Mouse (Mus musculus): ENCODE measurements around the gene Sept5. TPM values are rescaled to one million over a fixed set of nuclear protein-coding genes. Genes with fewer than 3 reads are reported as not detected.

The Sept5 gene
- polyA plus RNA-seq, 1 experiment from 2014 or later: 29.3 TPM

GRCm38 (mm10) chr16:18611752-18612151 is 18.0 kb downstream of the Sept5 start:
- WGBS: 43% methylated on average over 13 of the region's 13 CpGs
- peaks cover 12% of the 10 kb centered on the region; the same call in 1 of the 2 replicates for H3K4me1 ChIP-seq (replicated peaks; ENCODE audit: control insufficient read depth, insufficient read depth, low read length)
- no peak overlapping the region for H3K9ac ChIP-seq (ENCODE audit: low read length)
- H3K4me3 ChIP-seq (ENCODE audit: low read depth, low read length): no peak overlapping the region
- no peaks in the 10 kb centered on the region for H3K36me3 ChIP-seq (ENCODE audit: control insufficient read depth, insufficient read depth, low read length)
- no peak overlapping the region for H3K4me2 ChIP-seq (ENCODE audit: low read length)
- H3K9me3 ChIP-seq (ENCODE audit: control insufficient read depth, low read length): no peaks in the 10 kb centered on the region
- ATAC-seq (replicated peaks; ENCODE audit: low FRiP score, low TSS enrichment, low read depth) (no peak), DNase-seq (ENCODE audit: low spot score) (no peak)
- H3K27ac ChIP-seq (ENCODE audit: low read depth): no peak overlapping the region
- peaks cover 11% of the 10 kb centered on the region; the same call in 1 of the 2 replicates for H3K27me3 ChIP-seq (replicated peaks; ENCODE audit: control insufficient read depth, insufficient read depth, low read length)

GRCm38 (mm10) chr16:18609099-18609498 is 20.7 kb downstream of the Sept5 start:
- peaks cover 11% of the 10 kb centered on the region; the same call in 1 of the 2 replicates for H3K27me3 ChIP-seq (replicated peaks; ENCODE audit: control insufficient read depth, insufficient read depth, low read length)
- DNase-seq (ENCODE audit: low spot score) (no peak), ATAC-seq (replicated peaks; ENCODE audit: low FRiP score, low TSS enrichment, low read depth) (no peak)
- peaks cover 12% of the 10 kb centered on the region; the same call in 1 of the 2 replicates for H3K4me1 ChIP-seq (replicated peaks; ENCODE audit: control insufficient read depth, insufficient read depth, low read length)
- H3K9me3 ChIP-seq (ENCODE audit: control insufficient read depth, low read length): no peaks in the 10 kb centered on the region
- no peak overlapping the region for H3K4me3 ChIP-seq (ENCODE audit: low read depth, low read length)
- no peak overlapping the region for H3K4me2 ChIP-seq (ENCODE audit: low read length)
- no peak overlapping the region for H3K27ac ChIP-seq (ENCODE audit: low read depth)
- H3K9ac ChIP-seq (ENCODE audit: low read length): no peak overlapping the region
- 60% methylated on average over 2 of the region's 2 CpGs for WGBS
- no peaks in the 10 kb centered on the region for H3K36me3 ChIP-seq (ENCODE audit: control insufficient read depth, insufficient read depth, low read length)

GRCm38 (mm10) chr16:18608226-18608625 is 21.5 kb downstream of the Sept5 start:
- peaks cover 11% of the 10 kb centered on the region; the same call in 1 of the 2 replicates for H3K27me3 ChIP-seq (replicated peaks; ENCODE audit: control insufficient read depth, insufficient read depth, low read length)
- WGBS: 8% methylated on average over 11 of the region's 11 CpGs
- no peaks in the 10 kb centered on the region for H3K36me3 ChIP-seq (ENCODE audit: control insufficient read depth, insufficient read depth, low read length)
- no peak overlapping the region for H3K27ac ChIP-seq (ENCODE audit: low read depth)
- H3K4me3 ChIP-seq (ENCODE audit: low read depth, low read length): no peak overlapping the region
- H3K9me3 ChIP-seq (ENCODE audit: control insufficient read depth, low read length): no peaks in the 10 kb centered on the region
- ATAC-seq (replicated peaks; ENCODE audit: low FRiP score, low TSS enrichment, low read depth) (no peak), DNase-seq (ENCODE audit: low spot score) (no peak)
- H3K9ac ChIP-seq (ENCODE audit: low read length): no peak overlapping the region
- H3K4me2 ChIP-seq (ENCODE audit: low read length): peak overlapping the region; percentile 30; the same call in 1 of the 2 replicates
- H3K4me1 ChIP-seq (replicated peaks; ENCODE audit: control insufficient read depth, insufficient read depth, low read length): peaks cover 12% of the 10 kb centered on the region; the same call in 1 of the 2 replicates

GRCm38 (mm10) chr16:18605705-18606104 is 24.0 kb downstream of the Sept5 start:
- no peak overlapping the region for H3K9ac ChIP-seq (ENCODE audit: low read length)
- H3K4me3 ChIP-seq (ENCODE audit: low read depth, low read length): no peak overlapping the region
- no peak overlapping the region for H3K27ac ChIP-seq (ENCODE audit: low read depth)
- no peaks in the 10 kb centered on the region for H3K9me3 ChIP-seq (ENCODE audit: control insufficient read depth, low read length)
- DNase-seq (ENCODE audit: low spot score): no peak
- ATAC-seq (replicated peaks; ENCODE audit: low FRiP score, low TSS enrichment, low read depth): 0 out of 2 replicates have a peak, but pooled peaks have one; percentile 6
- peaks cover 7% of the 10 kb centered on the region; the same call in 1 of the 2 replicates for H3K27me3 ChIP-seq (replicated peaks; ENCODE audit: control insufficient read depth, insufficient read depth, low read length)
- WGBS: 75% methylated on average over 5 of the region's 5 CpGs
- H3K4me1 ChIP-seq (replicated peaks; ENCODE audit: control insufficient read depth, insufficient read depth, low read length): peaks cover 5% of the 10 kb centered on the region; the same call in 1 of the 2 replicates
- H3K36me3 ChIP-seq (ENCODE audit: control insufficient read depth, insufficient read depth, low read length): no peaks in the 10 kb centered on the region
- no peak overlapping the region for H3K4me2 ChIP-seq (ENCODE audit: low read length)

GRCm38 (mm10) chr16:18604267-18604701 is 25.5 kb downstream of the Sept5 start:
- Histone ChIP-seq H3K27me3 (replicated peaks; ENCODE audit: control insufficient read depth, insufficient read depth, low read length) (peaks cover 7% of the 10 kb centered on the region; the same call in 1 of the 2 replicates), H3K27ac (ENCODE audit: low read depth) (no peak overlapping the region), H3K4me3 (ENCODE audit: low read depth, low read length) (no peak overlapping the region), H3K4me1 (replicated peaks; ENCODE audit: control insufficient read depth, insufficient read depth, low read length) (peaks cover 5% of the 10 kb centered on the region; the same call in 1 of the 2 replicates), H3K36me3 (ENCODE audit: control insufficient read depth, insufficient read depth, low read length) (no peaks in the 10 kb centered on the region), H3K4me2 (ENCODE audit: low read length) (no peak overlapping the region), H3K9ac (ENCODE audit: low read length) (no peak overlapping the region), H3K9me3 (ENCODE audit: control insufficient read depth, low read length) (no peaks in the 10 kb centered on the region)
- WGBS: 66% methylated on average over 8 of the region's 8 CpGs
- DNase-seq (ENCODE audit: low spot score) (no peak), ATAC-seq (replicated peaks; ENCODE audit: low FRiP score, low TSS enrichment, low read depth) (0 out of 2 replicates have a peak, but pooled peaks have one; percentile 18)

GRCm38 (mm10) chr16:18601447-18601846 is 28.3 kb downstream of the Sept5 start:
- no peaks in the 10 kb centered on the region for H3K36me3 ChIP-seq (ENCODE audit: control insufficient read depth, insufficient read depth, low read length)
- 58% methylated on average over 7 of the region's 7 CpGs for WGBS
- peak overlapping the region; percentile 13; the same call in 1 of the 2 replicates for H3K9ac ChIP-seq (ENCODE audit: low read length)
- DNase-seq (ENCODE audit: low spot score) (no peak), ATAC-seq (replicated peaks; ENCODE audit: low FRiP score, low TSS enrichment, low read depth) (no peak)
- H3K4me3 ChIP-seq (ENCODE audit: low read depth, low read length): no peak overlapping the region
- H3K27ac ChIP-seq (ENCODE audit: low read depth): no peak overlapping the region
- H3K4me1 ChIP-seq (replicated peaks; ENCODE audit: control insufficient read depth, insufficient read depth, low read length): no peaks in the 10 kb centered on the region
- no peaks in the 10 kb centered on the region for H3K27me3 ChIP-seq (replicated peaks; ENCODE audit: control insufficient read depth, insufficient read depth, low read length)
- no peak overlapping the region for H3K4me2 ChIP-seq (ENCODE audit: low read length)
- H3K9me3 ChIP-seq (ENCODE audit: control insufficient read depth, low read length): no peaks in the 10 kb centered on the region

GRCm38 (mm10) chr16:18598006-18598405 is 31.7 kb downstream of the Sept5 start:
- H3K4me3 ChIP-seq (ENCODE audit: low read depth, low read length): no peak overlapping the region
- peaks cover 13% of the 10 kb centered on the region; the same call in 1 of the 2 replicates for H3K27me3 ChIP-seq (replicated peaks; ENCODE audit: control insufficient read depth, insufficient read depth, low read length)
- H3K4me1 ChIP-seq (replicated peaks; ENCODE audit: control insufficient read depth, insufficient read depth, low read length): no peaks in the 10 kb centered on the region

GRCm38 (mm10) chr16:18596255-18596654 is 33.5 kb downstream of the Sept5 start:
- Histone ChIP-seq H3K9me3 (ENCODE audit: control insufficient read depth, low read length) (no peaks in the 10 kb centered on the region), H3K36me3 (ENCODE audit: control insufficient read depth, insufficient read depth, low read length) (no peaks in the 10 kb centered on the region), H3K4me3 (ENCODE audit: low read depth, low read length) (no peak overlapping the region), H3K9ac (ENCODE audit: low read length) (no peak overlapping the region), H3K4me1 (replicated peaks; ENCODE audit: control insufficient read depth, insufficient read depth, low read length) (peaks cover 6% of the 10 kb centered on the region), H3K27me3 (replicated peaks; ENCODE audit: control insufficient read depth, insufficient read depth, low read length) (peaks cover 27% of the 10 kb centered on the region), H3K27ac (ENCODE audit: low read depth) (no peak overlapping the region), H3K4me2 (ENCODE audit: low read length) (no peak overlapping the region)
- ATAC-seq (replicated peaks; ENCODE audit: low FRiP score, low TSS enrichment, low read depth) (no peak), DNase-seq (ENCODE audit: low spot score) (no peak)
- 52% methylated on average over 5 of the region's 5 CpGs for WGBS

More at GRCm38 (mm10) chr16:18598006-18598405, 31.7 kb downstream of the Sept5 start:
- WGBS: 61% methylated on average over 3 of the region's 3 CpGs
- Histone ChIP-seq H3K27ac (ENCODE audit: low read depth) (no peak overlapping the region), H3K36me3 (ENCODE audit: control insufficient read depth, insufficient read depth, low read length) (no peaks in the 10 kb centered on the region), H3K9me3 (ENCODE audit: control insufficient read depth, low read length) (no peaks in the 10 kb centered on the region), H3K4me2 (ENCODE audit: low read length) (no peak overlapping the region), H3K9ac (ENCODE audit: low read length) (no peak overlapping the region)
- ATAC-seq (replicated peaks; ENCODE audit: low FRiP score, low TSS enrichment, low read depth): no peak
- DNase-seq (ENCODE audit: low spot score): no peak

- DNase-seq (ENCODE audit: low spot score) (no peak), ATAC-seq (replicated peaks; ENCODE audit: low FRiP score, low TSS enrichment, low read depth) (no peak)
- WGBS: 75% methylated on average over 2 of the region's 2 CpGs
- Histone ChIP-seq H3K27me3 (replicated peaks; ENCODE audit: control insufficient read depth, insufficient read depth, low read length) (peaks cover 51% of the 10 kb centered on the region), H3K4me1 (replicated peaks; ENCODE audit: control insufficient read depth, insufficient read depth, low read length) (peaks cover 15% of the 10 kb centered on the region), H3K36me3 (ENCODE audit: control insufficient read depth, insufficient read depth, low read length) (no peaks in the 10 kb centered on the region), H3K9me3 (ENCODE audit: control insufficient read depth, low read length) (no peaks in the 10 kb centered on the region), H3K9ac (ENCODE audit: low read length) (no peak overlapping the region), H3K4me3 (ENCODE audit: low read depth, low read length) (no peak overlapping the region), H3K4me2 (ENCODE audit: low read length) (no peak overlapping the region), H3K27ac (ENCODE audit: low read depth) (no peak overlapping the region)
Observed at GRCm38 (mm10) chr16:18593930-18594329, 35.8 kb downstream of the Sept5 start.
